Mouse (Mus musculus) CH12.LX (cell line): ENCODE results near the gene Thsd4.

ENCODE experiments used
- CHD1 ChIP-seq: IDR thresholded peaks from 2 replicates; pipeline ENCODE4 v1.6.1; 2012; ENCODE audit warnings: low read depth, low read length, improper control_type of control experiment, inconsistent platforms
- CTCF ChIP-seq, 2 experiments: IDR thresholded peaks in 1 of 2; conservative IDR thresholded peaks in 1 of 2; 2 replicates each; pipeline ENCODE4 v1.5.1; 2011 to 2012; ENCODE audit warnings: low read depth in 2 of 2, low read length in 2 of 2, improper control_type of control experiment in 1 of 2, inconsistent platforms in 1 of 2, mild to moderate bottlenecking in 1 of 2, moderate library complexity in 1 of 2
- EP300 ChIP-seq: IDR thresholded peaks from 2 replicates; pipeline ENCODE4 v1.6.1; 2011; ENCODE audit warnings: low read length, improper control_type of control experiment
- HCFC1 ChIP-seq: IDR thresholded peaks from 2 replicates; pipeline ENCODE4 v1.6.1; 2012; ENCODE audit warnings: low read depth, mild to moderate bottlenecking, inconsistent platforms, low read length, improper control_type of control experiment
- JUND ChIP-seq: conservative IDR thresholded peaks from 2 replicates; pipeline ENCODE4 v1.6.1; 2011; ENCODE audit warnings: low read depth, low read length, improper control_type of control experiment
- MAFK ChIP-seq: IDR thresholded peaks from 2 replicates; pipeline ENCODE4 v1.6.1; 2011; ENCODE audit warnings: low read length, improper control_type of control experiment; ENCODE audit not compliant: insufficient replicate concordance
- MAX ChIP-seq: IDR thresholded peaks from 2 replicates; pipeline ENCODE4 v1.6.1; 2011; ENCODE audit warnings: low read length, improper control_type of control experiment
- POLR2A ChIP-seq: IDR thresholded peaks from 2 replicates; pipeline ENCODE4 v1.6.1; 2011; ENCODE audit warnings: low read depth, mild to moderate bottlenecking, improper control_type of control experiment, low read length
- TBP ChIP-seq: conservative IDR thresholded peaks from 2 replicates; pipeline ENCODE4 v1.6.1; 2011; ENCODE audit warnings: low read depth, low read length, improper control_type of control experiment

GRCm38 (mm10) chr9:60558507-60558906 is 36.7 kb upstream of the Thsd4 start:
- TF ChIP-seq CTCF (conservative IDR thresholded peaks at IDR 0.05 in 1 of 2, IDR thresholded peaks at IDR 0.05 in 1 of 2; ENCODE audit: low read depth in 2 of 2, low read length in 2 of 2): no peak
- no peak for TF ChIP-seq MAX
- no peak for TF ChIP-seq TBP
- TF ChIP-seq CHD1: no peak
- TF ChIP-seq MAFK: no peak
- no peak for TF ChIP-seq JUND
- no peak for TF ChIP-seq HCFC1
- TF ChIP-seq POLR2A: no peak
- no peak for TF ChIP-seq EP300
